22 mouse cellular contexts compared by ENCODE assay signal in the genomic region with DNA sequence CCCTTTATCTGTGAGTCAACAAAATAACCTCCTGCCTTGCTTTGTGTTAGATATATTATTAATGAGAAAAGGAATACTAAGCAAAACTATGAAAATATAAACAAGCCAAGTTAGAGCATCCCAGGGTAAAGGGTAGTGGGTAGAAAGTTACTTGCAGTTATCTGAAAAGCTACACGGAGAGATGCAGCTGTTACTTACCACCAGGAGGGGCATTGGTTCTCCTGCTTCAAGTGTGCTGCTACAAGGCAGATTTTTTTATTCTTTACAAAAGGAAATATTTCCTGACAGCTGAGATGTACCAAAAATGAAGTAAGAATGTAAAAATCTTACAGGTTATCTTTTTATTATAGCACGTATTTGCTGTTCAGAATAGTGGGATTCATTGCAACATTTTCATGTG. TPM values are rescaled to one million over a fixed set of nuclear protein-coding genes. Genes with fewer than 3 reads are reported as not detected.
DNase-seq lines count a peak whose midpoint lies in the region; ATAC-seq and TF ChIP-seq lines count a peak whose summit lies in the region.
"Had no signal": no experiment of that assay in that cellular context is flagged by ENCODE, and none has a peak within 500 bp of the region (broad histone marks: within the 10 kb centered on the region; RNA-seq: fewer than 3 reads in every experiment).

No protein-coding gene starts in this region.

- ATAC-seq in forebrain, postnatal 0 days: no peak
- ATAC-seq in forebrain, embryonic 12.5 days (ENCODE audit: low FRiP score): no peak
- no peak for ATAC-seq in hindbrain, postnatal 0 days
- no peak for ATAC-seq in hindbrain, embryonic 14.5 days (ENCODE audit: low FRiP score)
- ATAC-seq: CD4-positive, CD25-positive, alpha-beta regulatory T cell, adult 4 months; forebrain, embryonic 16.5 days; hindbrain, embryonic 16.5 days had no signal

- no peaks in the 10 kb centered on the region for H3K27me3 ChIP-seq in forebrain, postnatal 0 days (ENCODE audit: insufficient read depth, low read length)
- H3K27me3 ChIP-seq in forebrain, embryonic 12.5 days: no peaks in the 10 kb centered on the region
- H3K27me3 ChIP-seq in hindbrain, postnatal 0 days (ENCODE audit: insufficient read depth, low read length): no peaks in the 10 kb centered on the region
- no peaks in the 10 kb centered on the region for H3K27me3 ChIP-seq in hindbrain, embryonic 14.5 days (ENCODE audit: control insufficient read depth, insufficient read depth, low read length)
- H3K27me3 ChIP-seq: embryonic facial prominence, embryonic 12.5 days had no signal

- no peak overlapping the region for H3K4me3 ChIP-seq in forebrain, postnatal 0 days (ENCODE audit: low read depth, low read length)
- H3K4me3 ChIP-seq in forebrain, embryonic 12.5 days (replicated peaks): no peak overlapping the region
- H3K4me3 ChIP-seq in hindbrain, postnatal 0 days (ENCODE audit: low read length): no peak overlapping the region
- no peak overlapping the region for H3K4me3 ChIP-seq in hindbrain, embryonic 14.5 days (replicated peaks; ENCODE audit: low read length)
- H3K4me3 ChIP-seq in layer of hippocampus, adult 2 months: no peak overlapping the region
- H3K4me3 ChIP-seq: embryonic facial prominence, embryonic 12.5 days had no signal

- H3K4me2 ChIP-seq in forebrain, postnatal 0 days (ENCODE audit: low read depth): no peak overlapping the region
- H3K4me2 ChIP-seq in forebrain, embryonic 12.5 days: no peak overlapping the region
- H3K4me2 ChIP-seq in hindbrain, postnatal 0 days (ENCODE audit: low read depth, low read length): no peak overlapping the region
- no peak overlapping the region for H3K4me2 ChIP-seq in hindbrain, embryonic 14.5 days (replicated peaks)
- H3K4me2 ChIP-seq: embryonic facial prominence, embryonic 12.5 days; heart, embryonic 11.5 days had no signal

- H3K9ac ChIP-seq in forebrain, postnatal 0 days: no peak overlapping the region
- H3K9ac ChIP-seq in forebrain, embryonic 12.5 days: no peak overlapping the region
- H3K9ac ChIP-seq in hindbrain, postnatal 0 days (replicated peaks; ENCODE audit: low read length): no peak overlapping the region
- H3K9ac ChIP-seq in hindbrain, embryonic 14.5 days: no peak overlapping the region
- H3K9ac ChIP-seq: embryonic facial prominence, embryonic 12.5 days had no signal

- peak; percentile 26 for TF ChIP-seq CTCF in forebrain, postnatal 0 days (IDR thresholded peaks at IDR 0.05; ENCODE audit: low read depth)
- TF ChIP-seq CTCF in hindbrain, postnatal 0 days (IDR thresholded peaks at IDR 0.05; ENCODE audit: low read depth): peak; percentile 37; the same call in 1 of the 2 replicates
- peak; percentile 59 for TF ChIP-seq CTCF in layer of hippocampus, adult 2 months (conservative IDR thresholded peaks at IDR 0.05)

- 0 out of 2 replicates have a peak, but pooled peaks cover 3% of the 10 kb centered on the region for H3K9me3 ChIP-seq in forebrain, postnatal 0 days (ENCODE audit: low read length)
- peaks cover 4% of the 10 kb centered on the region; the same call in 1 of the 2 replicates for H3K9me3 ChIP-seq in forebrain, embryonic 12.5 days
- no peaks in the 10 kb centered on the region for H3K9me3 ChIP-seq in hindbrain, postnatal 0 days (ENCODE audit: low read length)
- H3K9me3 ChIP-seq in hindbrain, embryonic 14.5 days (ENCODE audit: control insufficient read depth, low read length): no peaks in the 10 kb centered on the region
- H3K9me3 ChIP-seq: embryonic facial prominence, embryonic 12.5 days; G1E had no signal

- no peaks in the 10 kb centered on the region for H3K36me3 ChIP-seq in forebrain, postnatal 0 days (ENCODE audit: insufficient read depth)
- no peaks in the 10 kb centered on the region for H3K36me3 ChIP-seq in forebrain, embryonic 12.5 days (replicated peaks)
- H3K36me3 ChIP-seq in hindbrain, postnatal 0 days (ENCODE audit: insufficient read depth, low read length): no peaks in the 10 kb centered on the region
- no peaks in the 10 kb centered on the region for H3K36me3 ChIP-seq in hindbrain, embryonic 14.5 days (replicated peaks; ENCODE audit: control insufficient read depth, insufficient read depth)
- H3K36me3 ChIP-seq: embryonic facial prominence, embryonic 12.5 days; G1E had no signal

- 72% methylated on average over 2 of the region's 2 CpGs for WGBS in forebrain, postnatal 0 days
- 79% methylated on average over 2 of the region's 2 CpGs for WGBS in forebrain, embryonic 12.5 days
- WGBS in hindbrain, postnatal 0 days: 80% methylated on average over 2 of the region's 2 CpGs
- WGBS in hindbrain, embryonic 14.5 days: 74% methylated on average over 2 of the region's 2 CpGs

- no peak for DNase-seq in forebrain, postnatal 0 days
- DNase-seq in hindbrain, postnatal 0 days (ENCODE audit: low spot score): no peak
- no peak for DNase-seq in hindbrain, embryonic 14.5 days (ENCODE audit: low spot score)
- DNase-seq in layer of hippocampus, adult 2 months (ENCODE audit: low spot score in 2 of 2): no peak
- DNase-seq in layer of hippocampus, postnatal 10 days (ENCODE audit: low spot score in 2 of 2): no peak
- DNase-seq in lung, postnatal 36 days: peak; percentile 15
- DNase-seq in lung, postnatal 25 days (ENCODE audit: low spot score): no peak
- DNase-seq: adrenal gland, adult 8-10 months; adrenal gland, postnatal 36 days; B cell, adult 2 months; cerebellum, adult 11 months; cerebellum, adult 8-10 months; cerebellum, postnatal 14 days; gastrocnemius, postnatal 36 days; heart, postnatal 36 days had no signal

- no peaks in the 10 kb centered on the region for H3K4me1 ChIP-seq in forebrain, postnatal 0 days (ENCODE audit: insufficient read depth)
- no peaks in the 10 kb centered on the region for H3K4me1 ChIP-seq in forebrain, embryonic 12.5 days
- H3K4me1 ChIP-seq in hindbrain, postnatal 0 days (ENCODE audit: insufficient read depth, low read length): no peaks in the 10 kb centered on the region
- no peaks in the 10 kb centered on the region for H3K4me1 ChIP-seq in hindbrain, embryonic 14.5 days (replicated peaks; ENCODE audit: control insufficient read depth, insufficient read depth, low read length)
- H3K4me1 ChIP-seq: embryonic facial prominence, embryonic 12.5 days had no signal

- H3K27ac ChIP-seq in forebrain, postnatal 0 days (ENCODE audit: low read depth, low read length): no peak overlapping the region
- no peak overlapping the region for H3K27ac ChIP-seq in forebrain, embryonic 12.5 days
- no peak overlapping the region for H3K27ac ChIP-seq in hindbrain, postnatal 0 days
- H3K27ac ChIP-seq in hindbrain, embryonic 14.5 days: no peak overlapping the region
- H3K27ac ChIP-seq in layer of hippocampus, adult 2 months: no peak overlapping the region
- H3K27ac ChIP-seq: embryonic facial prominence, embryonic 12.5 days had no signal

RNA-seq across cellular contexts. Expression of gene Sorl1, which starts 40.8 kb away (rescaled TPM):
- total RNA-seq in forebrain, postnatal 0 days (2014; rRNA removed): 15.2 and 17.9 TPM in 2 replicates
- polyA plus RNA-seq in forebrain, postnatal 0 days (2015; fragmentation: Nextera tagmentation; extraction: Ambion mirVana): 5.6 and 6.4 TPM in 2 replicates
- polyA plus RNA-seq in forebrain, embryonic 12.5 days (2016; fragmentation: Nextera tagmentation; extraction: Ambion mirVana): 8.2 and 11.1 TPM in 2 replicates
- 25.6 and 27.7 TPM in 2 replicates for total RNA-seq in hindbrain, postnatal 0 days (2014; rRNA removed)
- 8.2 and 9.1 TPM in 2 replicates for polyA plus RNA-seq in hindbrain, postnatal 0 days (2015; fragmentation: Nextera tagmentation; extraction: Ambion mirVana)
- polyA plus RNA-seq in hindbrain, embryonic 14.5 days (2014; fragmentation: Nextera tagmentation; extraction: Ambion mirVana): 17.9 and 21.4 TPM in 2 replicates
- 100 to 1,000 TPM; 196 to 197 TPM for total RNA-seq in layer of hippocampus, adult 2 months (2021)
- total RNA-seq in layer of hippocampus, postnatal 10 days (2021): 10 to 100 TPM; 79.0 to 86.0 TPM
